Mouse (Mus musculus) neural tube, postnatal 0 days (tissue): ENCODE data around the gene Ipp. TPM values are rescaled to one million over a fixed set of nuclear protein-coding genes. Genes with fewer than 3 reads are reported as not detected.

Experiments
- polyA plus RNA-seq: library from polyadenylated mRNA; unstranded; fragments of >200 nt; fragmentation: Nextera tagmentation; extraction: Ambion mirVana; gene quantifications from 2 replicates; pipeline ENCODE4 v1.2.1, GENCODE M21; 2015

Ipp gene
- polyA plus RNA-seq, result 9.2 and 11.0 TPM in 2 replicates

GRCm38 (mm10) chr4:116507425-116508218 lies at the start of gene Ipp:
TSS of gene Ipp (plus strand) at chr4:116507549.

DNA sequence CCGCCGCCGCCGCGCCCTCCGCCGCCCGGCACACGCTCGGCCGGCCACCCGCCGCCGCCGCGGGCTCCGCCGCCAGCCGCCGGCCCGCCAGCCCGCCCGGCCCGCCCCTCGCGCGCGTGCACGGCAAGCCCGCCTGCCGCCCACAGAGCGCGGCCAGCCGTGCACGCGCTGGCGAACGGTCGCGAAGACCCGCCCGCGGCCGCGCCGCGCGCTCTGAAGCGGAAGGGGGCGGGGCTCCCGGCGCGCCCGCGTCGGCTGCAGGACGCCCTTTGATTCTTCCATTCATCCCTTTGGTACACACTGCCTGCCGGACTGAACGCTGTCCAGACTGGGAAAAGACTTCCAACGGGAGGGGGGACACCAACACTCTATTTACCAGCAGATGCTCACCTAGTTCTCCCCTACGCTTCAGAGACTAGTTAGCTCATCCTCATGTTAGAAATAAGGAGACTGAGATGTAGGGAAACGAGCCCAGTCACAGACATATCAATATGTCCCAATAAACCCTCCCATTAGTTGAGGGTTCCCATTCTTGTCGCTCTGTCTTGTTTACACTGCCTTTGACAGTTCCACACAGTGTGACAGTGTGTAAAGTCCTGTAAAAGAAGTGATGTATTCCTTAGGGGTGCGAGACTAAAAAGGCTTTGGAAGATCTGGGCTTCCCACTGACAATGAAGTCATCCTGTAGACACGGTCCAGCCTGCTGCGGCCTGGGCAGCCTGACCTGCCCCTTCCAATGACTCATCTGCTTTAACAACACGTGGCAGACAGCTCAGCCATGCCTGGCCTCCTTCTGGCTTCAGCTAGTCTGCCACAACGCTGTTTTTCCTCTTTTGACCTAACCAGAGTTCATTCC lies 43.0 kb upstream of the Ipp start, which contains the start of gene Mast2:
Gene Mast2, minus strand, starts transcription at position 58 of the 856 bp plus-strand sequence.

GRCm38 (mm10) chr4:116555413-116556300 lies 48.3 kb downstream of the Ipp start, which contains the start of gene Tmem69:
TSS of gene Tmem69 (minus strand) at chr4:116555936.

GRCm38 (mm10) chr4:116557306-116558121 lies 50.2 kb downstream of the Ipp start, which contains the start of gene Gpbp1l1:
TSS of gene Gpbp1l1 (plus strand) at chr4:116557658.

Other genes with a start within 250 kb of the Ipp start
- gene Mast2, start 43.4 kb upstream of the Ipp start, polyA plus RNA-seq, result 23.3 and 23.8 TPM in 2 replicates
- 17.5 and 18.3 TPM in 2 replicates for gene Tmem69, start 48.4 kb downstream of the Ipp start, polyA plus RNA-seq
- gene Gpbp1l1, start 50.1 kb downstream of the Ipp start, polyA plus RNA-seq, result 11.7 and 12.6 TPM in 2 replicates
- 4.8 and 5.4 TPM in 2 replicates for gene Ccdc17, start 89.1 kb downstream of the Ipp start, polyA plus RNA-seq
- 55.0 and 59.1 TPM in 2 replicates for gene Nasp, start 120.4 kb downstream of the Ipp start, polyA plus RNA-seq
- 699 and 752 TPM in 2 replicates for gene Akr1a1, start 144.1 kb downstream of the Ipp start, polyA plus RNA-seq
- 509 and 614 TPM in 2 replicates for gene Prdx1, start 178.0 kb downstream of the Ipp start, polyA plus RNA-seq
- 14.8 and 19.0 TPM in 2 replicates for gene Mmachc, start 200.9 kb downstream of the Ipp start, polyA plus RNA-seq
- 5.8 and 6.5 TPM in 2 replicates for gene Ccdc163, start 201.0 kb downstream of the Ipp start, polyA plus RNA-seq
- 2.5 and 2.8 TPM in 2 replicates for gene Tesk2, start 213.4 kb downstream of the Ipp start, polyA plus RNA-seq